Mouse (Mus musculus): ENCODE measurements around the gene Pan2. TPM values are rescaled to one million over a fixed set of nuclear protein-coding genes. Genes with fewer than 3 reads are reported as not detected.

The Pan2 gene
- polyA plus RNA-seq, 1 experiment from 2014 or later, result 42.1 TPM

Other genes starting within 250 kb of the Pan2 start
- 733 and 767 TPM in 2 replicates for gene Ptges3, start 244.4 kb upstream of the Pan2 start, polyA plus RNA-seq (2016; fragmentation: Nextera tagmentation; extraction: Ambion mirVana)
- 2,314 and 2,329 TPM in 2 replicates for gene Atp5b, start 220.1 kb upstream of the Pan2 start, polyA plus RNA-seq (2016; fragmentation: Nextera tagmentation; extraction: Ambion mirVana)
- 13.5 and 15.2 TPM in 2 replicates for gene Baz2a, start 211.8 kb upstream of the Pan2 start, polyA plus RNA-seq (2016; fragmentation: Nextera tagmentation; extraction: Ambion mirVana)
- gene Rbms2, start 123.0 kb upstream of the Pan2 start, polyA plus RNA-seq (2016; fragmentation: Nextera tagmentation; extraction: Ambion mirVana), result 26.6 and 28.6 TPM in 2 replicates
- 1.5 and 2.3 TPM in 2 replicates for gene Gls2, start 108.9 kb upstream of the Pan2 start, polyA plus RNA-seq (2016; fragmentation: Nextera tagmentation; extraction: Ambion mirVana)
- gene Spryd4, start 91.5 kb upstream of the Pan2 start, polyA plus RNA-seq (2016; fragmentation: Nextera tagmentation; extraction: Ambion mirVana), result 29.9 and 32.3 TPM in 2 replicates
- 0.55 and 0.69 TPM in 2 replicates for gene Mip, start 77.5 kb upstream of the Pan2 start, polyA plus RNA-seq (2016; fragmentation: Nextera tagmentation; extraction: Ambion mirVana)
- 108 and 112 TPM in 2 replicates for gene Timeless, start 71.3 kb upstream of the Pan2 start, polyA plus RNA-seq (2016; fragmentation: Nextera tagmentation; extraction: Ambion mirVana)
- gene Apon, start 49.2 kb upstream of the Pan2 start, polyA plus RNA-seq (2016; fragmentation: Nextera tagmentation; extraction: Ambion mirVana), result 0.81 and 1.1 TPM in 2 replicates
- gene Apof, start 34.7 kb upstream of the Pan2 start, polyA plus RNA-seq (2016; fragmentation: Nextera tagmentation; extraction: Ambion mirVana), result not detected in 2 replicates
- gene Stat2, start 32.8 kb upstream of the Pan2 start, polyA plus RNA-seq (2016; fragmentation: Nextera tagmentation; extraction: Ambion mirVana), result 10.7 and 11.2 TPM in 2 replicates
- gene Il23a, start 4.6 kb upstream of the Pan2 start, polyA plus RNA-seq (2016; fragmentation: Nextera tagmentation; extraction: Ambion mirVana), result not detected in 2 replicates
- gene Cnpy2, start 19.1 kb downstream of the Pan2 start, polyA plus RNA-seq (2016; fragmentation: Nextera tagmentation; extraction: Ambion mirVana), result 253 and 256 TPM in 2 replicates
- gene Cs, start 34.4 kb downstream of the Pan2 start, polyA plus RNA-seq (2016; fragmentation: Nextera tagmentation; extraction: Ambion mirVana), result 256 and 265 TPM in 2 replicates
- 9.2 and 10.1 TPM in 2 replicates for gene Coq10a, start 65.7 kb downstream of the Pan2 start, polyA plus RNA-seq (2016; fragmentation: Nextera tagmentation; extraction: Ambion mirVana)
- gene Ankrd52, start 73.8 kb downstream of the Pan2 start, polyA plus RNA-seq (2016; fragmentation: Nextera tagmentation; extraction: Ambion mirVana), result 11.1 and 13.1 TPM in 2 replicates
- 0.30 TPM in 1 of 2 replicates, not detected in the other for gene Slc39a5, start 97.9 kb downstream of the Pan2 start, polyA plus RNA-seq (2016; fragmentation: Nextera tagmentation; extraction: Ambion mirVana)
- gene Nabp2, start 108.2 kb downstream of the Pan2 start, polyA plus RNA-seq (2016; fragmentation: Nextera tagmentation; extraction: Ambion mirVana), result 161 and 164 TPM in 2 replicates
- 40.9 and 42.9 TPM in 2 replicates for gene Rnf41, start 108.3 kb downstream of the Pan2 start, polyA plus RNA-seq (2016; fragmentation: Nextera tagmentation; extraction: Ambion mirVana)
- 72.0 and 73.6 TPM in 2 replicates for gene Smarcc2, start 155.9 kb downstream of the Pan2 start, polyA plus RNA-seq (2016; fragmentation: Nextera tagmentation; extraction: Ambion mirVana)
- 712 and 780 TPM in 2 replicates for gene Myl6, start 190.8 kb downstream of the Pan2 start, polyA plus RNA-seq (2016; fragmentation: Nextera tagmentation; extraction: Ambion mirVana)
- gene Myl6b, start 195.3 kb downstream of the Pan2 start, polyA plus RNA-seq (2016; fragmentation: Nextera tagmentation; extraction: Ambion mirVana), result 1.9 and 2.0 TPM in 2 replicates
- gene Esyt1, start 222.5 kb downstream of the Pan2 start, polyA plus RNA-seq (2016; fragmentation: Nextera tagmentation; extraction: Ambion mirVana), result 8.6 and 10.3 TPM in 2 replicates
- gene Zc3h10, start 244.4 kb downstream of the Pan2 start, polyA plus RNA-seq (2016; fragmentation: Nextera tagmentation; extraction: Ambion mirVana), result 11.8 and 14.0 TPM in 2 replicates
- gene Rpl41, start 246.0 kb downstream of the Pan2 start, polyA plus RNA-seq (2016; fragmentation: Nextera tagmentation; extraction: Ambion mirVana), result 3,608 and 3,665 TPM in 2 replicates